Mouse (Mus musculus) small intestine, adult 2 months (tissue): Measurements from ENCODE around the gene Bcl2l11.

Experiments used
- CTCF ChIP-seq: fragments of 200-500 bp; IDR thresholded peaks from 2 replicates; pipeline ENCODE4 v1.5.1; 2012; ENCODE audit warnings: low read depth, mild to moderate bottlenecking, control low read depth, inconsistent platforms, low read length, moderate library complexity, mixed read lengths; ENCODE audit not compliant: insufficient replicate concordance, insufficient read length; ENCODE audit errors: extremely low read depth
- POLR2A ChIP-seq: fragments of 200-500 bp; IDR thresholded peaks from 2 replicates; pipeline ENCODE4 v1.6.1; 2012; ENCODE audit warnings: low read depth, mild to moderate bottlenecking, control low read depth, inconsistent platforms, low read length, moderate library complexity

- TF ChIP-seq CTCF (no peak), POLR2A (no peak)
Measured at GRCm38 (mm10) chr2:128159619-128160125, 33.8 kb downstream of the Bcl2l11 start.
